Mouse (Mus musculus) heart, embryonic 14.5 days (tissue): ENCODE measurements around the gene Wdr46. TPM values are rescaled to one million over a fixed set of nuclear protein-coding genes. Genes with fewer than 3 reads are reported as not detected.

Experiments
- ATAC-seq: fragments of 200-750 bp; cut with Nextera tagmentation; 2 replicates; pipeline ENCODE4 v1.8.0; 2017; ENCODE audit warnings: low read depth, moderate TSS enrichment; ENCODE audit not compliant: insufficient number of reproducible peaks, insufficient read depth, low FRiP score
- H3K27ac ChIP-seq, 2 experiments: fragments of 200-500 bp in 1 of 2; fragments of 300-500 bp in 1 of 2; sonication (generic) in 1 of 2; replicated peaks in 1 of 2; 2 replicates each; pipeline ENCODE4 v1.5.1; 2012 to 2014; ENCODE audit warnings: low read depth in 2 of 2, low read length in 2 of 2, control low read depth in 1 of 2, mild to moderate bottlenecking in 1 of 2, mixed read lengths in 1 of 2; ENCODE audit not compliant: control insufficient read depth in 1 of 2, insufficient read depth in 1 of 2
- H3K27me3 ChIP-seq: fragments of 300-500 bp; sonication (generic); 2 replicates; pipeline ENCODE4 v1.6.1; 2014; ENCODE audit warnings: mild to moderate bottlenecking, low read length, control low read depth; ENCODE audit not compliant: control insufficient read depth, insufficient read depth
- H3K36me3 ChIP-seq: fragments of 300-500 bp; sonication (generic); 2 replicates; pipeline ENCODE4 v1.6.1; 2014; ENCODE audit warnings: mild to moderate bottlenecking, control low read depth, low read length, mixed read lengths; ENCODE audit not compliant: control insufficient read depth, insufficient read depth
- H3K4me1 ChIP-seq, 2 experiments: fragments of 200-500 bp in 1 of 2; fragments of 300-500 bp in 1 of 2; sonication (generic) in 1 of 2; 2 replicates each; pipeline ENCODE4 v1.6.1; 2012 to 2014; ENCODE audit warnings: low read length in 2 of 2, control low read depth in 1 of 2, mixed read lengths in 1 of 2; ENCODE audit not compliant: control insufficient read depth in 2 of 2, insufficient read depth in 2 of 2
- H3K4me2 ChIP-seq: fragments of 300-500 bp; sonication (generic); 2 replicates; pipeline ENCODE4 v1.6.1; 2014; ENCODE audit warnings: mild to moderate bottlenecking, low read length
- H3K4me3 ChIP-seq, 2 experiments: fragments of 200-500 bp in 1 of 2; fragments of 300-500 bp in 1 of 2; sonication (generic) in 1 of 2; 2 replicates each; pipeline ENCODE4 v1.5.1; 2012 to 2014; ENCODE audit warnings: low read length in 2 of 2, mild to moderate bottlenecking in 2 of 2, control low read depth in 1 of 2, low read depth in 1 of 2, moderate library complexity in 1 of 2; ENCODE audit not compliant: control insufficient read depth in 1 of 2, insufficient read depth in 1 of 2
- H3K9ac ChIP-seq: fragments of 300-500 bp; sonication (generic); 2 replicates; pipeline ENCODE4 v1.6.1; 2014; ENCODE audit warnings: mild to moderate bottlenecking, low read length
- H3K9me3 ChIP-seq: fragments of 300-500 bp; sonication (generic); 2 replicates; pipeline ENCODE4 v1.6.1; 2016; ENCODE audit warnings: low read length, control low read depth; ENCODE audit not compliant: control insufficient read depth
- WGBS: fragments of 180-500 bp; shearing (Covaris S2); extraction: QIAGEN DNeasy Blood & Tissue Kit; methylation state at CpG from one replicate; pipeline ENCODE4 v1.1.7; 2014; 5-methylcytosine and 5-hydroxymethylcytosine counted together
- polyA plus RNA-seq: library from polyadenylated mRNA; unstranded; fragments of >200 nt; fragmentation: Nextera tagmentation; extraction: Ambion mirVana; gene quantifications from 2 replicates; pipeline ENCODE4 v1.2.1, GENCODE M21; 2014

Wdr46 gene
- polyA plus RNA-seq, 1 experiment from 2014 or later, result 15.5 TPM

DNA sequence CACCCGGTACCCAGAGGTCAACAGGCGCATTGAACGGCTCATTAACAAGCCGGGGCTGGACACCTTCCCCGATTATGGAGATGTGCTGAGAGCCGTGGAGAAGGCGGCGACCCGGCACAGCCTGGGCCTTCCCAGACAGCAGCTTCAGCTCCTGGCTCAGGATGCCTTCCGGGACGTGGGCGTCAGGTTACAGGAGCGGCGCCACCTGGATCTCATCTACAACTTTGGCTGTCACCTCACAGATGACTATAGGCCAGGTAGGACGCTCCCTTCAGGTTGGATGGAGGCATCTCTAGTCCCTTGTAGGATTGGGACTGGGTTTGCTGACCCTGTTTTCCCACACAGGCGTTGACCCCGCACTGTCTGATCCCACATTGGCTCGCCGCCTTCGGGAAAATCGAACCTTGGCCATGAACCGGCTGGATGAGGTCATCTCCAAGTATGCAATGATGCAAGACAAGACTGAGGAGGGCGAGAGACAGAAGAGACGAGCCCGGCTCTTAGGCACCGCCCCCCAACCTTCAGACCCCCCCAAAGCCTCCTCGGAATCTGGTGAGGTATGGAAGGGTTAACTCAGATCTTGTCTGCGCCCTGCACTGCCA lies 28.5 kb upstream of the Wdr46 start:
- peaks cover 47% of the 10 kb centered on the region for H3K36me3 ChIP-seq
- ATAC-seq, result no peak
- H3K4me3 ChIP-seq, result no peak overlapping the region
- H3K27me3 ChIP-seq, result no peaks in the 10 kb centered on the region
- H3K4me1 ChIP-seq, result peaks cover 9 to 23% of the 10 kb centered on the region in 2 experiments; a peak in 3 of 4 replicates
- H3K4me2 ChIP-seq, result no peak overlapping the region
- no peak overlapping the region for H3K9ac ChIP-seq
- WGBS, result 89% methylated on average over 28 of the region's 28 CpGs
- no peak overlapping the region for H3K27ac ChIP-seq
- no peaks in the 10 kb centered on the region for H3K9me3 ChIP-seq

- no peak overlapping the region for H3K4me2 ChIP-seq
- no peaks in the 10 kb centered on the region for H3K9me3 ChIP-seq
- no peak for ATAC-seq
- WGBS, result 88% methylated on average over 10 of the region's 10 CpGs
- H3K27ac ChIP-seq, result no peak overlapping the region
- no peaks in the 10 kb centered on the region for H3K27me3 ChIP-seq
- peaks cover 11 to 21% of the 10 kb centered on the region in 2 experiments; a peak in 3 of 4 replicates for H3K4me1 ChIP-seq
- no peak overlapping the region for H3K4me3 ChIP-seq
- H3K9ac ChIP-seq, result no peak overlapping the region
- peaks cover 57% of the 10 kb centered on the region for H3K36me3 ChIP-seq
Measured at GRCm38 (mm10) chr17:33913264-33913663, 27.2 kb upstream of the Wdr46 start.

DNA sequence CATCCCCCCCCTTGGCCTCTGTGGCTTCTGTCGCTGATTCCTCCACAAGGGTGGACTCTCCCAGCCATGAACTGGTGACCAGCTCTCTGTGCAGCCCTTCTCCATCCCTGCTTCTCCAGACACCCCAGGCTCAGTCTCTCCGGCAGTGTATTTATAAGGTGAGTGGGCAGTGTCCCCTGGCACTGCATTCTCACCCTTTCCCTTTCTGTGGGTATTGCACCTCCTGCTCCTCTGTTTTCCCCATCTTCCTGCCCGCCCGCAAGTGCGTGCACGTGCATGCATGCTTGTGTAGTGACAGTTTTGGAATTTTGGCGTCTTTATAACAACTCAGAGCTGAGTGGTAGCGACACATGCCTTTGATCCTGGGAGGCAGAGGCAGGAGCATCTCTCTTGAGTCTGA lies 26.6 kb upstream of the Wdr46 start:
- no peak overlapping the region for H3K27ac ChIP-seq
- H3K4me1 ChIP-seq, result peaks cover 14 to 27% of the 10 kb centered on the region in 2 experiments
- no peak overlapping the region for H3K4me3 ChIP-seq
- 94% methylated on average over 8 of the region's 8 CpGs for WGBS
- H3K4me2 ChIP-seq, result no peak overlapping the region
- peaks cover 60% of the 10 kb centered on the region for H3K36me3 ChIP-seq
- no peak overlapping the region for H3K9ac ChIP-seq
- no peaks in the 10 kb centered on the region for H3K27me3 ChIP-seq
- no peak for ATAC-seq
- no peaks in the 10 kb centered on the region for H3K9me3 ChIP-seq

- H3K36me3 ChIP-seq, result peaks cover 60% of the 10 kb centered on the region
- H3K27me3 ChIP-seq, result no peaks in the 10 kb centered on the region
- 70% methylated on average over 13 of the region's 13 CpGs for WGBS
- no peak overlapping the region; the same call in 1 of the 2 replicates for H3K9ac ChIP-seq
- H3K4me3 ChIP-seq, result no peak overlapping the region
- no peaks in the 10 kb centered on the region for H3K9me3 ChIP-seq
- H3K4me1 ChIP-seq, result peaks cover 18 to 29% of the 10 kb centered on the region in 2 experiments
- ATAC-seq, result no peak
- H3K4me2 ChIP-seq, result peak overlapping the region; percentile 57
- no peak overlapping the region for H3K27ac ChIP-seq
Measured at GRCm38 (mm10) chr17:33914969-33915391, 25.5 kb upstream of the Wdr46 start.

GRCm38 (mm10) chr17:33915671-33916250 lies 24.7 kb upstream of the Wdr46 start, which contains the start of the genes Tapbp and Zbtb22:
Gene Tapbp, plus strand, starts transcription at chr17:33915899.
Gene Zbtb22, plus strand, starts transcription at chr17:33915904.
- H3K4me2 ChIP-seq, result peak within 1 kb of the TSS; percentile 75
- peaks cover 56% of the 10 kb centered on the region for H3K36me3 ChIP-seq
- ATAC-seq, result peak; percentile 89
- H3K27me3 ChIP-seq, result no peaks in the 10 kb centered on the region
- H3K27ac ChIP-seq, result peak within 1 kb of the TSS; percentile 54 to 83; a peak in 3 of 4 replicates
- peak within 1 kb of the TSS; percentile 63 to 66 for H3K4me3 ChIP-seq
- H3K9me3 ChIP-seq, result no peaks in the 10 kb centered on the region
- WGBS, result under 1% methylated on average over 32 of the region's 34 CpGs
- H3K4me1 ChIP-seq, result peaks cover 13 to 23% of the 10 kb centered on the region in 2 experiments
- H3K9ac ChIP-seq, result peak within 1 kb of the TSS; percentile 75

DNA sequence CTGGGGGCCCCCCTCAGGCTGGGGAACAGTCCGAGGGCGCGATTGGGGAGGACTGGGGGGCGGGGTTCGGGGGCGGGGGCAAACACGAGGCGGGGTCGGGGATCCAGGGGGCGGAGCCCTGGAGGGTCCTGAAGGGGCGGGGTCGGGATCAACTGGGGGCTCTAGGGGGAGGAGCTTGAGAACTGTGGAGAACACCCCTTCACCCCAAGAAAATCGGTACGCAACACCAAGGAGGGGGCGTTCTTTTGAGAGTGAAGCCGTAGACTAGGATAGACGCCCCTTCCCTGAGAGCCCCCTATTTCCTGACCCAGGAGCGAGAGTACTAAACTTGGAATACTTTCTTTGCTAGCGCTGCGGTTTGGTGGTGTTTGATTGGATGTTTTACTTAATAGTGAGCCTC lies 24.2 kb upstream of the Wdr46 start:
- Histone ChIP-seq H3K36me3 (peaks cover 50% of the 10 kb centered on the region), H3K4me1 (peaks cover 13 to 23% of the 10 kb centered on the region in 2 experiments), H3K9me3 (no peaks in the 10 kb centered on the region), H3K4me3 (peak overlapping the region; percentile 63 to 66), H3K9ac (peak overlapping the region; percentile 75), H3K27me3 (no peaks in the 10 kb centered on the region), H3K4me2 (peak overlapping the region; percentile 75), H3K27ac (peak overlapping the region in 1 of 2 experiments; percentile 83; a peak in 2 of 4 replicates)
- under 1% methylated on average over 14 of the region's 20 CpGs for WGBS
- ATAC-seq, result peak; percentile 18

DNA sequence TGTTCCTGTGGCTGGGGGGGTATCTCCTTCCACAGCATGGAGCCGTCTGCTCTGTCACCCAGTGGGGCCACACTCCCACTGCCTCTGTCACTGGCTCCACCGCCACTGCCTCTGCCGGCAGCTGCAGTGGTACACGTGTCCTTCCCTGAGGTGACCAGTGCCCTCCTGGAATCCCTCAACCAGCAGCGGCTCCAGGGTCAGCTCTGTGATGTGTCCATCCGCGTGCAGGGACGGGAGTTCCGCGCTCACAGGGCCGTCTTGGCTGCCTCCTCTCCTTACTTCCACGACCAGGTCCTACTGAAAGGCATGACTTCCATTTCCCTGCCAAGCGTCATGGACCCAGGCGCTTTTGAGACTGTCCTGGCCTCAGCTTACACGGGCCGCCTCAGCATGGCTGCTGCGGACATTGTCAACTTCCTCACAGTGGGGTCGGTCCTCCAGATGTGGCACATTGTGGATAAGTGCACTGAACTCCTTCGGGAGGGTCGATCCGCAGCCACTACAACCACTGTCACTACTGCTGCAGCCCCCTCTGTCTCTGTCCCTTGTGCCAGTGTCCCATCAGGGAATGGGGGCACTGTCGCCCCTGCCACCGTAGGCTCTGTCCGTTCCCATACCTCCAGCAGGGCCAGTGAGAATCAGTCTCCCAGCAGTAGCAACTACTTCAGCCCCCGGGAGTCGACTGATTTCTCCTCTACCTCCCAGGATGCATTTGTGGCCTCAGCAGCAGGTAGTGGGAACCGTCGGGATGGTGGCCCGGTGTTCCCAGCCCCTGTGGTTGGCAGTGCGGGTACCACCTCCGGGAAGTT lies 23.4 kb upstream of the Wdr46 start:
- peaks cover 13 to 23% of the 10 kb centered on the region in 2 experiments for H3K4me1 ChIP-seq
- H3K27ac ChIP-seq, result no peak overlapping the region
- peak overlapping the region; percentile 63 to 66 for H3K4me3 ChIP-seq
- no peaks in the 10 kb centered on the region for H3K9me3 ChIP-seq
- peaks cover 43% of the 10 kb centered on the region for H3K36me3 ChIP-seq
- no peak for ATAC-seq
- 66% methylated on average over 31 of the region's 31 CpGs for WGBS
- peak overlapping the region; percentile 75 for H3K4me2 ChIP-seq
- H3K27me3 ChIP-seq, result no peaks in the 10 kb centered on the region
- H3K9ac ChIP-seq, result peak overlapping the region; percentile 75
